Mouse (Mus musculus) MEL (cell line): ENCODE measurements around the gene Zbtb38.

Experiments
- CHD2 ChIP-seq: IDR thresholded peaks from 2 replicates; pipeline ENCODE4 v1.6.1; 2011; ENCODE audit warnings: low read length, improper control_type of control experiment
- CTCF ChIP-seq, 3 experiments: IDR thresholded peaks in 2 of 3; conservative IDR thresholded peaks in 1 of 3; 2 replicates each; pipeline ENCODE4 v1.5.1; 2011 to 2012; ENCODE audit warnings: low read length in 3 of 3, low read depth in 2 of 3, mild to moderate bottlenecking in 2 of 3, improper control_type of control experiment in 1 of 3, inconsistent platforms in 1 of 3, mixed read lengths in 1 of 3, moderate library complexity in 1 of 3; ENCODE audit not compliant: control insufficient read depth in 1 of 3, insufficient read depth in 1 of 3, poor library complexity in 1 of 3, severe bottlenecking in 1 of 3
- E2F4 ChIP-seq: IDR thresholded peaks from 2 replicates; pipeline ENCODE4 v1.6.1; 2011; ENCODE audit warnings: low read depth, low read length, improper control_type of control experiment, borderline replicate concordance
- ELF1 ChIP-seq: IDR thresholded peaks from 2 replicates; pipeline ENCODE4 v1.6.1; 2014; ENCODE audit warnings: low read depth, mild to moderate bottlenecking, inconsistent platforms, low read length, improper control_type of control experiment, moderate library complexity
- EP300 ChIP-seq, 2 experiments: IDR thresholded peaks; 2 replicates each; pipeline ENCODE4 v1.6.1; 2011; ENCODE audit warnings: improper control_type of control experiment in 2 of 2, low read length in 2 of 2, low read depth in 1 of 2, mild to moderate bottlenecking in 1 of 2
- KAT2A ChIP-seq: conservative IDR thresholded peaks from 2 replicates; pipeline ENCODE4 v1.6.1; 2012; ENCODE audit warnings: low read depth, low read length, improper control_type of control experiment, inconsistent platforms
- MAX ChIP-seq: IDR thresholded peaks from 2 replicates; pipeline ENCODE4 v1.6.1; 2011; ENCODE audit warnings: low read length, improper control_type of control experiment
- NRF1 ChIP-seq: IDR thresholded peaks from 2 replicates; pipeline ENCODE4 v1.6.1; 2014; ENCODE audit warnings: low read depth, mild to moderate bottlenecking, inconsistent platforms, low read length, improper control_type of control experiment, moderate library complexity; ENCODE audit not compliant: poor library complexity, insufficient read depth, severe bottlenecking
- TCF12 ChIP-seq: IDR thresholded peaks from 2 replicates; pipeline ENCODE4 v1.6.1; 2014; ENCODE audit warnings: low read depth, mild to moderate bottlenecking, inconsistent platforms, low read length, improper control_type of control experiment, moderate library complexity
- UBTF ChIP-seq: IDR thresholded peaks from 2 replicates; pipeline ENCODE4 v1.6.1; 2012; ENCODE audit warnings: low read depth, mild to moderate bottlenecking, inconsistent platforms, low read length, improper control_type of control experiment, moderate library complexity, borderline replicate concordance; ENCODE audit not compliant: insufficient read depth
- USF1 ChIP-seq: IDR thresholded peaks from 2 replicates; pipeline ENCODE4 v1.6.1; 2014; ENCODE audit warnings: low read depth, mild to moderate bottlenecking, inconsistent platforms, low read length, improper control_type of control experiment, moderate library complexity
- ZC3H11A ChIP-seq: IDR thresholded peaks from 2 replicates; pipeline ENCODE4 v1.6.1; 2012; ENCODE audit warnings: low read depth, mild to moderate bottlenecking, inconsistent platforms, low read length, improper control_type of control experiment

DNA sequence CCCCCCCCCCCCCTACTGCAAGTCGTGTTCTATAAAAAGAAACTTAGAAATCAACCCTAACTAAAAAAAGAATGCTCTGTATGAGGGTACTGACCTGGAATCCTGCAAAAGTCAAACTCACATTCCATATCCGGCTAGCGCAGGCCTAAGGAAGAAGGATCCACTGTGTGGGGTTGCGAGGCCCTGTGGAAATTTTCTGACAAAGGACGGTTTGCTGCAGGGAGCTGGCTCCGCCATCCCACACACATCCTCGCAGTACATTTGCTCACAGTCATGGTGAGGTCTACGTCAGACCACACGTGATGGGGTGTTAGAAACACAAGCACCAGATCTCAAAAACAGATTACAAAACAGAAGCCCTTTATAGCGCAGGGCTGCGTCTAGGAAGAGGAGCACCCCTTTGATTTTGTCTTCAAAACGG is 56.5 kb downstream of the Zbtb38 start:
- TF ChIP-seq EP300 (IDR thresholded peaks at IDR 0.05; ENCODE audit: low read depth in 1 of 2, low read length in 2 of 2) (no peak), E2F4 (no peak), CHD2 (no peak), CTCF (IDR thresholded peaks at IDR 0.05 in 2 of 3, conservative IDR thresholded peaks at IDR 0.05 in 1 of 3; ENCODE audit: control insufficient read depth in 1 of 3, insufficient read depth in 1 of 3, low read depth in 2 of 3, low read length in 3 of 3, poor library complexity in 1 of 3, severe bottlenecking in 1 of 3) (no peak), MAX (no peak), UBTF (no peak), ZC3H11A (no peak), KAT2A (no peak), ELF1 (no peak), TCF12 (no peak), NRF1 (no peak), USF1 (no peak)
